Mouse (Mus musculus) forelimb bud, embryonic 11.5 days (tissue): ENCODE data around the gene Heatr3.
A peak's percentile ranks its signal among the peaks of the same experiment; 100 is the strongest.

Experiments
- DNase-seq: peaks from one replicate; pipeline ENCODE4 v3.0.0-alpha.2; 2012; ENCODE audit warnings: low read depth, low spot score

Heatr3 gene

DNA sequence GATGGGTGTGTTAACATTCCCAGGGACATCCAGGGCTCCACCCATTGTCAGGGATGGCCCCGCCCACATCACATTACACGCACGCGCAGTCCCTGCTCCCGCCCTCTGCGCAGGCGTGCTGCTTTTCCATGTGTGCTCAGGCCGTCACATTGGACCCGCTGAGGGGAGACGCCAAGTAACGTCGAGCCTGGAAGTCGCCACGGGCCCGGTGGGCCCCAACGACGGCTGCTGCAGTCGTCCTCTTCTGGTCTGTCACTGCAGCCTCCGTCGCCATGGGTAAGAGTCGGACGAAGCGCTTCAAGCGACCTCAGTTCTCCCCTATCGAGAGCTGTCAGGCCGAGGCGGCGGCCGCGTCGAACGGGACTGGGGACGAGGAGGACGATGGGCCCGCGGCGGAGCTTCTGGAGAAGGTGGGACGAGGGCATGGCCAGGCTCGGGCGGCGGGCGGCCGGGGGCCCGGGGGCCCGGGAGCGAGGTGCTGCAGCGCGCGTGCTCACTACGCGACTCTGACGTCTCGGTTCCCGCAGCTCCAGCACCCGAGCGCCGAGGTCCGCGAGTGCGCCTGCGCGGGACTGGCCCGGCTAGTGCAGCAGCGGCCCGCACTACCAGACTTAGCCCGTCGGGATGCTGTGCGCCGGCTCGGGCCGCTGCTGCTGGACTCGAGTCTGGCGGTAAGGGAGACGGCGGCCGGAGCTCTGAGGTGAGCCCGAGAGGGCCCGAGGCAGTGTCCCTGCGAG, at the start of gene Heatr3:
Heatr3 (plus strand) TSS at position 108 of the 737 bp plus-strand sequence.
- peak; percentile 95 for DNase-seq

GRCm38 (mm10) chr8:88088006-88088405, 49.6 kb upstream of the Heatr3 start:
- no peak for DNase-seq

DNA sequence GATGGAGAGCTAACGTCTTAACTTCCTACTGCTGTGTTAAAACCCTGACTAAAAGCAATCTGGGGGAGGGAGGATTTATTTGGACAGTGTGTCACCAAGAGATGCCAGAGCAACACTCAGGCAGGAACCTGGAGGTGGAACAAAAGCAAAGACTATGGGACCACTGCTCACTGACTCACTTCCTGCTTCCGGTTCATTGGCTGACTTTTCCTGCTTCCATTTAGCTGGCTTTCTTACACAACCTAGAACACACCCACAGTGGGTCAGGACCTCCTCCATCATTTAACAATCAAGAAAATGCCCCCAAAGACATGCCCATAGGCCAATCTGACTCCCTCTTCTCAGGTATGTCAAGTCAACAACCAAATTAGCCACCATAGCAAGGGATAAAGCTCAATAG, 46.0 kb upstream of the Heatr3 start:
- no peak for DNase-seq

DNA sequence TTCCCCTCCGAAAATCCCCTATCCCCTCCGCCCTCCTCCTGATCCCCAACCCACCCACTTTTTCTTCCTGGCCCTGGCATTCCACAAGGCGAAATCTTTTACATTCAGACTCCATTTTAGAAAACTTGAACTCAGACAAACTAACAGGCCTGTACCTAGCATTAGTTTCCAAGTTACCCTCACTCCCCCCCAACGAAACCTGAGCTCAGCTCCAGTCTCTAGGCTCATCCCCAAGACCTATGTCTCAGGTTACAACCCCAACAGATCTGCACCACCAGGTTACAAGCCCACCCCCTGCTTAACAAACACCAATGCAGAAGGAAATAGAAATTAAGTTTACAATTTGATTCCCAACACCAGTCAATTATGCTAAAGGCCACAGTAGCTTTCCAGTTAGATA, 44.3 kb upstream of the Heatr3 start:
- DNase-seq = no peak

GRCm38 (mm10) chr8:88098856-88099255, 38.8 kb upstream of the Heatr3 start:
- DNase-seq = no peak

GRCm38 (mm10) chr8:88099526-88099925, 38.1 kb upstream of the Heatr3 start:
- peak; percentile 73 for DNase-seq

DNA sequence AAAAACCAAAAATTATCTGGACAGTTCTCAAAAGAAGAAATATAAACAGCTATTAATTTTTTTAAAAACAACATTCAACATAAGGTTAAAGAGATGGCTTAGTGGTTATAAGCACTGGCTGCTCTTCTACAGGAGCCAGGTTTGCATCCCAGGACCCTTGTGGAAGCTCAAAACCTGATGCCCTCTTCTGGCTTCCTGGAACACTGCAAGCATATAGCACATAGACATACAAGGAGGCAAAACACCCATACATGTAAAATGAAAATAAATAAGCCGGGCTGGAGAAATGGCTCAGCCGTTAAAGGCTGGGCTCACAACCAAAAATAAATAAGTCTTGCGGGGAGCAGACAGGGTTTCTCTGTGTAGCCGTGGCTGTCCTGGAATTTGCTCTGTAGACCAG, 28.4 kb upstream of the Heatr3 start:
- DNase-seq = no peak

DNA sequence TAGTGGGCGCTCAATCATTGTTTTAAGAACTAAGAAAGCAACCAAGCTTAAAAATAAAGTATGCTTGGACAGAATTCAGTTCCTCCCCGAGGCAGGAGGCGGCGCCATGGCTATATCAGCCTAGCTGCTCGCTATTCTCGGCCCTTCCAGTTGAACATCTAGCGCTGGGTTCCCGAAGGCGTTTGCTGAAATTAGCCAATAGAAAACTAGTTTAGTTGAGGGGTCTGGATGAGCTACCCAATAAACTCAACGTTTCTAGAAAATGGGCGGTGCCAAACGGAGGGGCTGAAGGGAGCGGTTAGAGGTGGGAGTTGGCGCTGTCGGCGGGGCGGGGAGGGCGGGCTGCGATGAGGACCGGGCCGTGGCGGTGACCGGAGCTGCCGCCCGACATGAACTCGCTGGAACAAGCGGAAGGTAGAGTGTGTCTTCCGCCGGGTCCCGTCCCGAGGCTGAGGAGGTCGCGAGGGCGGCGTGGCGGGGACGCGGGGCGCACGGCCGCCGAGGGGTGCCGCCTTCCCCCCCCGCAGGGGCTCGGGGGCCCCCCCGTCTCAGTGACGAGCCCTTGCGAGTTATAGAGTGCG, 19.1 kb upstream of the Heatr3 start, which contains the start of gene Cnep1r1:
Cnep1r1 (plus strand) TSS at position 314 of the 581 bp plus-strand sequence.
- DNase-seq = peak; percentile 99

- no peak for DNase-seq
Measured at GRCm38 (mm10) chr8:88119076-88119475, 18.6 kb upstream of the Heatr3 start.

DNA sequence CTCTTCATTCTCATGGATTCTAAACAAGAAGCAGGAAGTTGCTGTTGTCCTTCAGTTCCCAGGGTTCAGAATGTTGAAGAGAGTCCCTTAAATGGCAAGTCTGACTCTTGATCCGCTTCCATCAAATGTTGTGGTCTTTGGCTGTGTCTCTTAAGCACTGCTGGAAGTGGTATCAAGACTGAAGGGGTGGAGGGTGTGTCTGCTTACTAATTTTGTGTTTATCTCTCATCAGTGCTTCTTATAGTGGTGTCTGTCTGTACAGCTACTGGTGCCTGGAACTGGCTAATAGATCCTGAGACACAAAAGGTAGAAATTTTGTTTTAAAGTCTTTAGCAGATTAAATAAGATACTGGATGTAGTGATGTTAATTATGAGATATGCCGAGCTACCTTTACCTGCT, 12.8 kb upstream of the Heatr3 start:
- DNase-seq = no peak

DNA sequence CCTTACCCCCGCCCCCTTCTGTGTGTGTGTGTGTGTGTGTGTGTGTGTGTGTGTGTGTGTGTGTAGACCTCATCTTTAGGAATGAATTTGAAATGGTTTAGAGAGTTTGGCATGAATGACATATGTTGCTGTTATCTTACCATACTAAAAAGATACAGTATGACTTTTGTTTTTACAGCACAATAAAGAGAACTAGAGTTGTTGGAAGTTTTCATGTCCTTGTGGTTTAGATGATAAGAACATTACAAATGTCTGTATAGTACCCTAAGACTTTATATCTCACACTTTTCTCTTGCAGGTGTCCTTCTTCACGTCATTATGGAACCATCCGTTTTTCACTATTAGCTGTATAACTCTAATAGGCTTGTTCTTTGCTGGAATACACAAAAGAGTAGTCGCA, 8.3 kb upstream of the Heatr3 start:
- DNase-seq = no peak

DNA sequence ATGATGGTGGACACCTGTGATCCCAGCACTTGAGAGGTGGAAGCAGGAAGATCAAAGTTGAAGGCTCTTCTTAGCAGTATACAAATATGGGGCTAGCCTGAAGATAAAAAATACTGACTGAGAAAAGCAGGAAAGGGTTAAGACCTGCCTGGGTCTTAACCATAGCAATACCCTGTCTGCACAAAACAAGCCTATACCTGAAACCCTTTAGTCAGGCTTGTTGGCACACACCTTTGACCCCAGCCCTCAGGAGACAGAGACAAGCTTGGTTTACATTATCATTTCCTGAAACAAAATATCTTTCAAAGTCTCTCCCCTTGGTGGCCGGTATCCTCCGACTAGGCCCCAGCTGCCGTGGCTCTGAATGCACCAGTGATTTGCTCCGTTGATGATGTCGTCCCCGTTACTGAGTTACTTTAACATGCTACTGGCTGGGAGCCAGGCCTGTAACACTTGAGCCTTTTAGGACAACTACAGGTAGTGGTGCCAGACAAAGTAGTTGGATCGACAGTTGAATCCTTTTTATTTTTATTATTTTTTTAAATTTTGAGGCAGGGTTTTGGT, 6.8 kb upstream of the Heatr3 start:
- no peak for DNase-seq

- no peak for DNase-seq
Measured at GRCm38 (mm10) chr8:88139256-88139655, 1.6 kb downstream of the Heatr3 start.

DNA sequence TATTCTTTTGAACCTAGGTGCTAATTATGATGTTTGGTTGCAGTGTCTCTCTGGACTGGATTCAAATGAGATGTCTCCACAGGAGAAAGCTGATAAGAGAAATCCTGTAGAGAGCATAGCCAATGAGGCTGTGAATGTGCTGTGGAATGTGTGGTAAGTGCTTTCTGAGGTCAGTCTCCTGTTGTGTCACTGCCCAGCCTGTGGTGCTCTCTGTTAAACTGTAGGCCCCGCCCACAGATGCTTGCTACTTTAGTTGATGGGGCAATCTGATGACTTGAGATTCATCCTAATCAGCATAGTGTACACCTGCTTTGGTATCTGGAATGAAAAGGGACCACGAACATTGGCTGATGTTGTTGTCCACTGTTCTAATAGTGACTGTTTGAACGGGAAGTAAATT, 4.0 kb downstream of the Heatr3 start:
- no peak for DNase-seq

DNA sequence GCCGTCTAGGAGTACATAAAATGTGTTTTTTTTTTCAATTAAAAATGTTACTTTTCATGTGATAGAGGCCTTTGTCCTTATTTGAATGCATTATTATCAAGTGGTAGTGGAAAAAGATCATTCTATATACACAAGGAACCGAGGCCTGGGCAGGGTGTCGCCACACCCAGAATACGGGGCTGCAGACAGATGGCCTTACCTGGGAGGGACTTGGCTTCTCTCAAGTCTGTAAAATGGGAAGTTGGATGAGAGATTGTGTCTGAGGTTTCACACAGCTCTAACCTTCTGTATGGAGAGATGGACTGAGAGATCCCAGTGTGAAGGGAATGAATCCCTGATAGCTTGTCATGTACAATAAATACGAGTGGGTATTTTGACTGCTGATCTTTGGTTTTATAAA, 6.4 kb downstream of the Heatr3 start:
- no peak for DNase-seq

- DNase-seq = no peak
Measured at GRCm38 (mm10) chr8:88150910-88151371, 13.3 kb downstream of the Heatr3 start.

GRCm38 (mm10) chr8:88160237-88160995, 22.8 kb downstream of the Heatr3 start:
- no peak for DNase-seq

DNA sequence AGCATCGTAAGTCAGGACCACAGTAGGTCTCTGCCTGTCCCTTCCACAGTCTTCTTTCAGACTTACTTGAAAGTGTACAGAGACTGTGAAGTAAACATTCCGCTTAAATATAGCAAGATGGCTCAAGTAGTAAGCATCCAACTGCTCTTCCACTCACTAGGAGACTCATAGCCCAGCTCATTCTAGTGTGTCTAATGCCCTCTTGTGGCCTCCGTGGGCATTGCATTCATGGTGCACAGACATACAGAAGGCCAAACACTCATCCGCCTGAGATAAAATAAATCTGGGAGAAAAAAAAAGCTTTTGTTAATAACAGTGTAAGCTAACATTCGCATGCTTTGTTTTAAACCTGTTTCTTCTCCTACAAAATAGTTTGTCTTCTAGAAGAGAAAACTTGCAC, 23.8 kb downstream of the Heatr3 start:
- DNase-seq = peak; percentile 61

GRCm38 (mm10) chr8:88175264-88175663, 37.6 kb downstream of the Heatr3 start:
- no peak for DNase-seq

- no peak for DNase-seq
Measured at GRCm38 (mm10) chr8:88177291-88177690, 39.6 kb downstream of the Heatr3 start.

GRCm38 (mm10) chr8:88183121-88183520, 45.5 kb downstream of the Heatr3 start:
- DNase-seq = no peak

DNA sequence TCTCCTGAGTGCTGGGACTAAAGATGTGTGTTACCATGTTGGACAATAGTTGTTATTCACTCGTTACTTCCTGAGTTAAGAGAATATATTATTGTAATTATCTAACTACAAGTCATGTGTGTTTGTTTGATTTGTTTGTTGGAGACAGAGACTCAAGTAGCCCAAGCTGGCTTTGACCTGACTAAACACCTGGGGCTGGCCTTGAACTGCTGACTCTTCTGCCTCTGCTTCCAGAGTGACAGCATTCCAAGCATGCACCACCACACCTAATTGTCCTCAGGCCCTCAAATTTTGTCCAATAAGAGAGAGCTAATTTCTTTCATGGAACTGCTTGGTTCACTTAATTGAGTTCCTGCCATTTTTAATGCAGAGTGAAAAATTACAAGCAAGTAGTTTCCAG, 47.3 kb downstream of the Heatr3 start:
- no peak for DNase-seq
